Mouse (Mus musculus) kidney, embryonic 16.5 days (tissue): Measurements from ENCODE around the gene Gns. TPM values are rescaled to one million over a fixed set of nuclear protein-coding genes. Genes with fewer than 3 reads are reported as not detected.
"Not testable (repeated sequence)": the region's sequence is repeated elsewhere in the genome, so short reads cannot be mapped to it uniquely, and the experiment has no call there.

Source experiments
- ATAC-seq: fragments of 200-750 bp; cut with Nextera tagmentation; 2 replicates; pipeline ENCODE4 v1.8.0; 2017; ENCODE audit warnings: moderate TSS enrichment; ENCODE audit not compliant: low FRiP score, low TSS enrichment
- H3K27ac ChIP-seq: fragments of 300-500 bp; sonication (generic); 2 replicates; pipeline ENCODE4 v1.5.1; 2014; ENCODE audit warnings: low read length
- H3K27me3 ChIP-seq: fragments of 300-500 bp; sonication (generic); 2 replicates; pipeline ENCODE4 v1.6.1; 2014; ENCODE audit warnings: low read length, control low read depth, mixed read lengths; ENCODE audit not compliant: insufficient read depth
- H3K36me3 ChIP-seq: fragments of 300-500 bp; sonication (generic); 2 replicates; pipeline ENCODE4 v1.6.1; 2014; ENCODE audit warnings: low read length, control low read depth, mixed read lengths; ENCODE audit not compliant: insufficient read depth
- H3K4me1 ChIP-seq: fragments of 300-500 bp; sonication (generic); 2 replicates; pipeline ENCODE4 v1.6.1; 2014; ENCODE audit warnings: low read length, control low read depth, mixed read lengths; ENCODE audit not compliant: insufficient read depth
- H3K4me2 ChIP-seq: fragments of 300-500 bp; sonication (generic); replicated peaks from 2 replicates; pipeline ENCODE4 v1.6.1; 2014; ENCODE audit warnings: low read depth, low read length
- H3K4me3 ChIP-seq: fragments of 300-500 bp; sonication (generic); 2 replicates; pipeline ENCODE4 v1.5.1; 2014; ENCODE audit warnings: mild to moderate bottlenecking, low read length
- H3K9ac ChIP-seq: fragments of 300-500 bp; sonication (generic); replicated peaks from 2 replicates; pipeline ENCODE4 v1.6.1; 2014; ENCODE audit warnings: low read length
- H3K9me3 ChIP-seq: fragments of 300-500 bp; sonication (generic); 2 replicates; pipeline ENCODE4 v1.6.1; 2016; ENCODE audit warnings: low read length, control low read depth
- WGBS: fragments of 180-500 bp; shearing (Covaris S2); extraction: QIAGEN DNeasy Blood & Tissue Kit; methylation state at CpG from one replicate; pipeline ENCODE4 v1.1.7; 2014; 5-methylcytosine and 5-hydroxymethylcytosine counted together
- polyA plus RNA-seq: library from polyadenylated mRNA; unstranded; fragments of >200 nt; fragmentation: Nextera tagmentation; extraction: Ambion mirVana; gene quantifications from 2 replicates; pipeline ENCODE4 v1.2.1, GENCODE M21; 2015

Gns gene
- polyA plus RNA-seq, 1 experiment from 2014 or later, result 52.4 TPM

DNA sequence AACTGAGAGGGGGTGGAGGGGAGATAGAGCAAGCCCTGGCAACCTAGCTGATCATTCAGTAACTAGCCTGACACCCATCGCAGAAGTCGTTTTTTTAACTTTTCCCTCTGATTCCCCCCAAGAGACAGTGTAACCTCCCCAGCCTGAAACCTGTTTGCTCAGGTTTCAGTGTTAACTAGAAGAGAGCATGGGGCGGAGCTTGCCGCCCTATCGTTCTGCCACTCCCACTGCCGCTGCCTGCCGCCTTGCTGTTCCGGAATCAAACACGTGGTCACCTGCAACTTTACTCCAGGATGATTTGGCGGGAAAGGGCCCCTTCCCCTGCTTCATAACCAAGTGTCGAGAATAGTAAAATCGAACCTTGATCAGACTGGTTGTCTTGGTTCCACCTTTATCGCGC, 28.4 kb upstream of the Gns start:
- not testable (repeated sequence) for H3K9me3 ChIP-seq, H3K36me3 ChIP-seq, ATAC-seq, H3K9ac ChIP-seq, H3K4me2 ChIP-seq, H3K4me1 ChIP-seq, H3K27ac ChIP-seq, H3K4me3 ChIP-seq, H3K27me3 ChIP-seq
- 72% methylated on average over 14 of the region's 14 CpGs for WGBS

DNA sequence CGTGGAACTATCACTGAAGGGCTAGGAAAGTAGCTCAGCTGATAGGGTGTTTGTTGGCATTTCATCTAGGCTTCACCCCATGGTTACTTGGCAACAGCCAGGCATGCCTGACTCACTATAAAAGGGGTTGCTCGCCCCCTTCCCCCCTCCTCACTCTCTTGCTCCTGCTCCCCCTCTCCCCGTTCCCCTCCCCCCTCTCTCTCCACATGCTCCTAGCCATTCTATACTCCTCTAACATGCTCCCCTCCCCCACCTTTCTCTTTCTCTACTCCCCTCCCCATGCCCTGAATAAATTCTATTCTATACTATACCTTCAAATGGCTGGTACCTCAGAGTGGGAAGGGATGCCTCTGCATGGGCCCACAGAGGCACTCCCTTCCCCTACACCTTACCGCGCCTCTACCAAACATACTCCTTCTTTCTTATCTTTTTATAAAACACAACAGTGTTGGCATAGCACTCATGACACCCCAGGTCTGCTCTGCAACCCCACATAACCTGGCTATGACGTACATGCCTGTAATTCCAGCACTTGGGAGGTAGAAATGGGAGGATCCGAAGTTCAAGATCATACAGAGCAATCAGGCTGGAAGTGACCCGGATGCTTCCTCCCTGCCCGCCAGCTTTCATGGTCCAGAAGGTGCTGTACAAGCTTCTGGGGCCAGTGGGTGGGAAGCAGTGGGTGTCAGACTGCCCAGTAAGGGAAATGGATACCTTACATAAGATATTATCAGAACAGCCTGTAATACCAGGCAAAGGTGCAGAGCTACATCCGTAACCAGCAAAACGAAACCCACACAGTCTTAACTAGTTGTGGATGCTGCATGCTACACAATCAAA, 23.9 kb upstream of the Gns start:
- H3K27ac ChIP-seq, result no peak overlapping the region
- ATAC-seq, result peak; percentile 31; the same call in 1 of the 2 replicates
- H3K4me3 ChIP-seq, result no peak overlapping the region
- no peaks in the 10 kb centered on the region for H3K27me3 ChIP-seq
- no peaks in the 10 kb centered on the region for H3K36me3 ChIP-seq
- peaks cover 6% of the 10 kb centered on the region; the same call in 1 of the 2 replicates for H3K9me3 ChIP-seq
- H3K4me1 ChIP-seq, result 0 out of 2 replicates have a peak, but pooled peaks cover 8% of the 10 kb centered on the region
- no peak overlapping the region for H3K4me2 ChIP-seq
- no peak overlapping the region for H3K9ac ChIP-seq
- WGBS, result 60% methylated on average over 11 of the region's 11 CpGs

DNA sequence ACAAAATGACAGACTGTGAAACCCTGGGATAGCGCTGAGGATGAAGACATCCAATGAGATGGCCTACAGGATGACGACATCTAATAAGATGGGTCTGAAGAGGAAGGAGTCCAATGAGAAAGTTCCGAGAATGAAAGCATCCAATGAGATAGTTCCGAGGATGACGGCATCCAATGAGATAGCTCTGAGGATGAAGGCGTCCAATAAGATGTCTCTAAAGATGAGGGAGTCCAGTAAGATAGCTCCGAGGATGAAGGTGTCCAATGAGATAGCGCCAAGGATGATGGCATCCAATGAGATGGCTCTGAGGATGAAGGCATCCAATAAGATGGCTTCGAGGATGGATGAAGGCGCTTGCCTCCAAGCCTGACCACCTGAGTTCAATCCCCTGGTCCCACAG, 22.6 kb upstream of the Gns start:
- H3K36me3 ChIP-seq, result no peaks in the 10 kb centered on the region
- H3K27ac ChIP-seq, result no peak overlapping the region
- 0 out of 2 replicates have a peak, but pooled peaks cover 2% of the 10 kb centered on the region for H3K27me3 ChIP-seq
- H3K9me3 ChIP-seq, result peaks cover 3% of the 10 kb centered on the region; the same call in 1 of the 2 replicates
- whole genome bisulfite sequencing, result 96% methylated on average over 10 of the region's 10 CpGs
- no peak overlapping the region for H3K9ac ChIP-seq
- ATAC-seq, result no peak
- H3K4me1 ChIP-seq, result 0 out of 2 replicates have a peak, but pooled peaks cover 8% of the 10 kb centered on the region
- no peak overlapping the region for H3K4me3 ChIP-seq
- no peak overlapping the region for H3K4me2 ChIP-seq

DNA sequence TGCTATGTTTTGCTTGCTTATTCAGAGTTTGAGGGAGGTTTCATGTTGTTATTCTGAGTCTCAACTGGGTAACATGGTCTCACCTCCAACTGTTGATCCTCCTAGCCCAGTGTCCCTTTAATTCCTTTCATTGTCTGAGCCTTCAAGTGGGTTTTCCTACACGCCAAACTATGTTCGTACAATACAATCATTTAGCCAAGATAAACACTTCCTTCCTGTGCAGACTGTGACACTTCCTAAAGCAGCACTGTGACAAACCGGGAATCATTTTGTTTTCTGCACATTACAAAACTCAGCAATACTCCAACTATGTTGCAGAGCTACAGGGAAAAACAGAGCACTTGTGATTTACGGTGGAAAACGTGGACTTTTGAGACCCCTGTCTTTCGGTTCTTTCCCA, 21.0 kb upstream of the Gns start:
- Histone ChIP-seq H3K4me1 (0 out of 2 replicates have a peak, but pooled peaks cover 8% of the 10 kb centered on the region), H3K4me3 (no peak overlapping the region), H3K27me3 (peaks cover 6% of the 10 kb centered on the region; the same call in 1 of the 2 replicates), H3K9me3 (no peaks in the 10 kb centered on the region), H3K9ac (no peak overlapping the region), H3K4me2 (peak overlapping the region; percentile 19; the same call in 1 of the 2 replicates), H3K27ac (peak overlapping the region; percentile 44; the same call in 1 of the 2 replicates), H3K36me3 (no peaks in the 10 kb centered on the region)
- WGBS, result 38% methylated on average over 6 of the region's 6 CpGs
- no peak for ATAC-seq

DNA sequence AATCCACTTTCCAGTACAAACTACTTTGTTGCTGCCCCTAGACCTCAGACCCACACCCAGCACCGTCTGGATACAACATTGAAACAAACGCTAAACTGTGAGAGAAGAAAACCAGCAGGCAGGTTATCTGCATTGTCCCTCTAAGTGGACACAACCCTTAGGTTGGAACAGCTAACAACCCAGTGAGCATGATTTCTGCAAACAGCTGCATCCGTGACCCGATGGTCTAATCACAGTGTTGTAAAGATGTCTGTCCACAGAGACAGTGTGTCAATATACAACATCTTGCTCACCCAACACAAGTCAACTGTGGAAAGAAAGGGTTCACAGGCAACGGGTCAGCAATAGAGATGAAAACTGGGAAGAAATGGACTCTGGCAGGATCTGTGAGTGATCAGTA, 15.6 kb upstream of the Gns start:
- Histone ChIP-seq H3K4me1 (peaks cover 13% of the 10 kb centered on the region; the same call in 1 of the 2 replicates), H3K36me3 (no peaks in the 10 kb centered on the region), H3K27ac (no peak overlapping the region), H3K4me3 (no peak overlapping the region), H3K27me3 (peaks cover 29% of the 10 kb centered on the region), H3K9me3 (no peaks in the 10 kb centered on the region), H3K9ac (no peak overlapping the region), H3K4me2 (no peak overlapping the region)
- no peak for ATAC-seq
- 39% methylated on average over 5 of the region's 5 CpGs for WGBS

DNA sequence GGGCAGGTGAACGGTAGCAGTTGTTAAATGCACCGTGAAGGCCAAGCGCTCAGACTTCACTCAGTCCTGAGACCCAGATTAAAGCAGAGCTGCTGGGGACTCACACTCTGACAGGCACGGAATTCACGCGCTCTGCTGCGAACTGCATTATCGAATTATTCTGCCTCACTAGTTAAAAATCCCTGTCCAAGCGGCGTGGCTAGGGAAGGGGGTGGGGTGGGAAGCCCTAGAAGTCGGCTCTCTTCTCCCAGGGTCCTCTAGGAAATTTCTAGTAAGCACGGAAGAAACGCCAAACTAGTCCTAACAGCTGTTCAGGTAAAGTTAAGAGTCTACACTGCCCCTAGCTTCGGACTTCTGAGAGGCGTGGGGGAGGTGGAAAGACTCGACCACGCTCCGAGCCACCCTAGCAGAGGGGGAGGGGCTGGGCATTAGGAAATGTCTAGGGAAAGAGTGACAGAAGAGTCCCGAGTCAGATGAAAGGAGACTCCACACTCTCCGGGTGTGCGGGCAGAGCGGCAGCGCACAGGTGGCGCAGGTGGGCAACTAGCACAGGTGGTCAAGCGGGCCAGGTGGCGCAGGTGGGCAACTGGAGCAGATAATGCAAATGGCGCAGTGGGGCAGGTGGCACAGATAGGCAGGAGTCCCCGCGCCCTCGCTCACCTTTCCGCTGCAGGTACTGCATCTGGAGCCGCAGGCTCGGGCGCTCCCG, 14.4 kb upstream of the Gns start:
- Histone ChIP-seq H3K27ac (no peak overlapping the region), H3K27me3 (peaks cover 29% of the 10 kb centered on the region), H3K4me3 (peak overlapping the region; percentile 55), H3K9ac (peak overlapping the region; percentile 61), H3K9me3 (no peaks in the 10 kb centered on the region), H3K4me2 (peak overlapping the region; percentile 89), H3K4me1 (peaks cover 10% of the 10 kb centered on the region; the same call in 1 of the 2 replicates), H3K36me3 (no peaks in the 10 kb centered on the region)
- ATAC-seq, result peak; percentile 77
- WGBS, result 1% methylated on average over 35 of the region's 35 CpGs

DNA sequence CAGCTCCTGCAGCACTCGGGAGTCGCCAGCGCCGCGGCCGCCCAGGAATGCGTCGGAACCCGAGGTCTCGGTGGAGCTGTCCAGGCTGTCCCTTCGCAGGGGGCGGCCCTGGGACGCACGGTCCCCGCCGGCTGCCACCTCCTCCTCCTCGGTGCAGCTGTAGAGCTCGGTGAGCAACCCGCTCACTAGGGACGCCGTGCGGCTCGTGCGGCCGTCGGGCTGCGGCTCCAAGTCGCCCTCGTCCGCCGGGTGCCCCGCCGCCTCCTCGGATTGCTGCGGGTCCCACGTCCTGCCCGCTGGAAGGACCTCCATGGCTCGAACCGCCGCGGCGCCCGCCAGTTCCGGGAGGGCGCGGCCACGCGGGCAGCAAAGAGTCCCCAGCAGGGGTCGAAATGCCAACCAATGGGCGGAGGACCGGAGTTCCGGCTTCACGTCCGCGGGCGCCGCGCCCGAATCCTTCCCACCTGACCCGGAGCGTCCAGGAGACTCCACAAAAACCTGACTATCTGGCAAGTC, 13.8 kb upstream of the Gns start, which contains the start of gene Tbc1d30:
Gene Tbc1d30, minus strand, starts transcription at position 213 of the 516 bp plus-strand sequence.
- peak within 1 kb of the TSS; percentile 89 for H3K4me2 ChIP-seq
- H3K4me1 ChIP-seq, result peaks cover 10% of the 10 kb centered on the region; the same call in 1 of the 2 replicates
- peak within 1 kb of the TSS; percentile 61 for H3K9ac ChIP-seq
- H3K36me3 ChIP-seq, result no peaks in the 10 kb centered on the region
- peaks cover 29% of the 10 kb centered on the region for H3K27me3 ChIP-seq
- no peaks in the 10 kb centered on the region for H3K9me3 ChIP-seq
- no peak within 1 kb of the TSS for H3K27ac ChIP-seq
- peak within 1 kb of the TSS; percentile 55 for H3K4me3 ChIP-seq
- ATAC-seq, result peak; percentile 88
- under 1% methylated on average over 61 of the region's 61 CpGs for WGBS

DNA sequence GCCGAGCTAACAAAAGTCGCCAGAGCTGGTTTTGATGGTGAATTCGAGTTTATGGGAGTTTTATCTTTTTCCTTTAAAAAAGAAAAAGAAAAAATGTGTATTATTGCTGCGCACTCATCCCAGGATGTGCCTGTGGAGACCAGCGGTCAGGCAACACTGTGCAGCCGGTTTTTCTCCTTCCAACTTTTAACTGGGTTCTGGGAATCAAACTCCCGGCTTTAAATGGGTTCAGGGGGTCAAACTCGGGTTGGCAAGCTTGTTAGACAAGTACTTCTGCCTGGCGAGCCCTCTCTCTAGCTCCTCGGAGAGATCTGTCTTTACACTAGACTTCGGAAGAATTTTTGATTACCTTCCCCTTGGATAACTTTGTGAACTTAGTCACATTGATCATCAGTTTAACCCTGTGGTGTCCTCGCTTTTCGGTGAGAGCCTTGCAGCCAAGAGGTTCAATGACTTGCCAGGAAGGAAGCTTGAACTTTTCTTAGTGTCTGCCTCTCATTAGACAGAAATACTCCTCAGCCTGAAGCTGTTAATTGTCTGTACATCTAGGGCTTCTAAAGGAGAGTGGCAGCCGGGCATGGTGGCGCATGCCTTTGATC, 13.1 kb upstream of the Gns start:
- no peak overlapping the region for H3K27ac ChIP-seq
- H3K4me3 ChIP-seq, result peak overlapping the region; percentile 55
- peaks cover 10% of the 10 kb centered on the region; the same call in 1 of the 2 replicates for H3K4me1 ChIP-seq
- no peaks in the 10 kb centered on the region for H3K36me3 ChIP-seq
- 34% methylated on average over 15 of the region's 15 CpGs for WGBS
- no peak for ATAC-seq
- no peak overlapping the region for H3K9ac ChIP-seq
- H3K4me2 ChIP-seq, result peak overlapping the region; percentile 89
- H3K9me3 ChIP-seq, result no peaks in the 10 kb centered on the region
- H3K27me3 ChIP-seq, result peaks cover 29% of the 10 kb centered on the region

DNA sequence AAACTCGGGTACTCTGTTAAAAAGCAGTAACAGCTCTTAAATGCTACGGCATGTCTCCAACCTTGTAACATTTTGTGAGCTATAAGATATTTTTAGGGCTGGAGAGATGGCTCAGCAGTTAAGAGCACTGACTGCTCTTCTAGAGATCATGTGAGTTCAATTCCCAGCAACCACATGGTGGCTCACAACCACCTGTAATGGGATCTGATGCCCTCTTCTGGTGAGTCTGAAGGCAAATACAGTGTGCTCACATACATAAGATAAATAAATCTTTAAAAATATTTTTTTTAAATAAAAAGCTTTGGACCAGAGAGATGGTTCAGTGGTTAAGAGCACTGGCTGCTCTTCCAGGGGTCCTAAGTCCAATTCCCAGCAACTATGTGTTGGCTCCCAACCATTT, 4.5 kb upstream of the Gns start:
- WGBS, result 89% methylated on average over 2 of the region's 2 CpGs

More for the DNA sequence above, 4.5 kb upstream of the Gns start:
- Histone ChIP-seq H3K27me3 (no peaks in the 10 kb centered on the region), H3K36me3 (no peaks in the 10 kb centered on the region), H3K9ac (no peak overlapping the region), H3K4me2 (no peak overlapping the region), H3K4me3 (no peak overlapping the region), H3K9me3 (no peaks in the 10 kb centered on the region), H3K27ac (no peak overlapping the region), H3K4me1 (peaks cover 4% of the 10 kb centered on the region; the same call in 1 of the 2 replicates)
- no peak for ATAC-seq
